Mouse (Mus musculus) C2C12 (cell line): ENCODE measurements around the gene Gtf2ird1. TPM values are rescaled to one million over a fixed set of nuclear protein-coding genes. Genes with fewer than 3 reads are reported as not detected.
A peak's percentile ranks its signal among the peaks of the same experiment; 100 is the strongest.

Source experiments
- H3K27me3 ChIP-seq: one replicate; pipeline ENCODE4 v1.6.1; 2011; ENCODE audit not compliant: control insufficient read depth, insufficient read depth, insufficient read length
- H3K36me3 ChIP-seq: one replicate; pipeline ENCODE4 v1.6.1; 2011; ENCODE audit not compliant: control insufficient read depth, insufficient read depth
- H3K4me3 ChIP-seq: one replicate; pipeline ENCODE4 v1.5.1; 2011; ENCODE audit warnings: mild to moderate bottlenecking, control low read depth; ENCODE audit not compliant: poor library complexity, insufficient read depth, severe bottlenecking
- H3K79me2 ChIP-seq: one replicate; pipeline ENCODE4 v1.6.1; 2011; ENCODE audit not compliant: control insufficient read depth, insufficient read depth
- H3K79me3 ChIP-seq: one replicate; pipeline ENCODE4 v1.6.1; 2011; ENCODE audit warnings: low read depth, control low read depth
- H3ac ChIP-seq: one replicate; pipeline ENCODE3; 2011; ENCODE audit warnings: low read depth; ENCODE audit not compliant: control insufficient read depth, insufficient read length
- CEBPB ChIP-seq: IDR thresholded peaks from one replicate; pipeline ENCODE4 v1.6.1; 2011; ENCODE audit warnings: low read depth, mild to moderate bottlenecking, control low read depth, moderate library complexity
- CTCF ChIP-seq: IDR thresholded peaks from one replicate; pipeline ENCODE4 v1.5.1; 2011; ENCODE audit not compliant: control insufficient read depth, insufficient read depth, insufficient read length
- FOSL1 ChIP-seq: IDR thresholded peaks from one replicate; pipeline ENCODE4 v1.8.0; 2011; ENCODE audit warnings: mild to moderate bottlenecking, low read length; ENCODE audit not compliant: poor library complexity, insufficient read depth, severe bottlenecking
- MAX ChIP-seq: IDR thresholded peaks from one replicate; pipeline ENCODE4 v1.6.1; 2011; ENCODE audit warnings: mild to moderate bottlenecking, control low read depth
- MYOD1 ChIP-seq: IDR thresholded peaks from one replicate; pipeline ENCODE4 v1.6.1; 2011; ENCODE audit warnings: low read depth; ENCODE audit not compliant: control insufficient read depth, insufficient read length
- MYOG ChIP-seq: IDR thresholded peaks from one replicate; pipeline ENCODE4 v1.6.1; 2011; ENCODE audit not compliant: control insufficient read depth, insufficient read length; ENCODE audit errors: extremely low read depth
- USF1 ChIP-seq: IDR thresholded peaks from one replicate; pipeline ENCODE4 v1.6.1; 2011; ENCODE audit warnings: low read depth, mild to moderate bottlenecking, control low read depth, moderate library complexity
- polyA plus RNA-seq: library from polyadenylated mRNA; unstranded; fragments of >200 nt; fragmentation: generic; extraction: Trizol; gene quantifications from one replicate; pipeline ENCODE4 v1.2.1, GENCODE M21; 2012; ENCODE audit warnings: missing spikeins

The Gtf2ird1 gene
- polyA plus RNA-seq, 1 experiment, result 48.6 TPM

DNA sequence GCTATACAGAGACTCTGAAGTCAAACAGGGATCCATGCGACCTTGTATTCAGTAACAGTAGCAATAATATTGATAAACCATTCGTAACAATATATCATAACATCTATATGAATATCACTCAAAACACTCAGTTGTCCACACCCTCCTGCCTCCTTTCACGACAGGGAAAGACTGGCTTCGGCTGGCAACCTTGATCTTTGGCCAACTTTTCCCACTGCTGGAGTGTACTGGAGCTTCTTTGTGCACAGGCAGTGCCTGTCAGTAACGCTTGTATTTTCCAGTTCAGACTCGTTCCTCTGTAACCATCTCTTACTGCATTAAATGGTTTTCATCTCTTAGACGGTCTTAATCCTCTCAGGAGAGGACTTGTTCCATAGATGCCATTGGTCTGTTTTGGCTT, 139.8 kb downstream of the Gtf2ird1 start:
- Histone ChIP-seq H3ac (no peak overlapping the region), H3K79me2 (peaks cover 27% of the 10 kb centered on the region), H3K36me3 (no peaks in the 10 kb centered on the region), H3K79me3 (peaks cover 16% of the 10 kb centered on the region), H3K27me3 (no peaks in the 10 kb centered on the region), H3K4me3 (no peak overlapping the region)
- no peak for TF ChIP-seq FOSL1
- no peak for TF ChIP-seq USF1
- no peak for TF ChIP-seq MYOD1
- TF ChIP-seq CEBPB, result no peak
- no peak for TF ChIP-seq MAX
- no peak for TF ChIP-seq CTCF
- no peak for TF ChIP-seq MYOG

DNA sequence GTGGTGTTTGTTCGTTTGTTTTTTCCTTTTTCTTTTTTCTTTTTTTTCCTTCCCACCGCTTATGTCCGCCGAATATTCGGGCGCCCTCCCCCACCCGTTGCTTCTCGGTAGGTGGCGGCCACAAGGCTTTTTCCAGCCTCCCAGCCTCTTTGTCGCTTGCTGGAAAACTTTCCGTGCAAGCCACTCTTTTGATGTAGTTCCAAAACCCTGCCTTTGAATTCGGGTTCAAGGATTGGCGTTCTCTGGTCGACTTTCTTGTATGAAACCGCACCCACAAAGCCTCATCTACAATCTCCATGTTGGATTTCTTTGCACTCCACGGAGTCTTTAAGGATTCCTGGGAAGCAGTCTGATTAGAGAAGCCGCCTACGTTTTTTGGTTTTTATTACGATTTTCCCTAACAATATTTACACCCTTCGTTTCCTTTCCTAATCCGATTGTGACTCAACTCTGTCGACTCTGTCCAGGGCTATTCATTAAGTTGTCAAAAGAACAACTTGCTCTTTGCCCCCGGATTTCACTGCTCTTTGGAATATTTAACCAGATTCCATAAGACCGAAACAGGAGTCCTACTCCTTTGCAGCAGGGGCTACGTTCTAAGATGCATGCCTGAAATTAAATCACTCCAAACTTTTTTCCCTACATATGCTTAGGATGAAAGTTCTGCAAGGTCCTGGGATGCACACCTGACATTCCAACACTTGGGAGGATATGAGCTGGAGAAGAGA, 140.7 kb downstream of the Gtf2ird1 start:
- H3ac ChIP-seq, result peak overlapping the region; percentile 52
- H3K27me3 ChIP-seq, result no peaks in the 10 kb centered on the region
- TF ChIP-seq MYOD1 (no peak), CTCF (no peak), CEBPB (no peak), FOSL1 (no peak), MYOG (no peak), MAX (no peak), USF1 (no peak)
- H3K4me3 ChIP-seq, result peak overlapping the region; percentile 39
- peaks cover 8% of the 10 kb centered on the region for H3K36me3 ChIP-seq
- H3K79me3 ChIP-seq, result peaks cover 25% of the 10 kb centered on the region
- H3K79me2 ChIP-seq, result peaks cover 36% of the 10 kb centered on the region

DNA sequence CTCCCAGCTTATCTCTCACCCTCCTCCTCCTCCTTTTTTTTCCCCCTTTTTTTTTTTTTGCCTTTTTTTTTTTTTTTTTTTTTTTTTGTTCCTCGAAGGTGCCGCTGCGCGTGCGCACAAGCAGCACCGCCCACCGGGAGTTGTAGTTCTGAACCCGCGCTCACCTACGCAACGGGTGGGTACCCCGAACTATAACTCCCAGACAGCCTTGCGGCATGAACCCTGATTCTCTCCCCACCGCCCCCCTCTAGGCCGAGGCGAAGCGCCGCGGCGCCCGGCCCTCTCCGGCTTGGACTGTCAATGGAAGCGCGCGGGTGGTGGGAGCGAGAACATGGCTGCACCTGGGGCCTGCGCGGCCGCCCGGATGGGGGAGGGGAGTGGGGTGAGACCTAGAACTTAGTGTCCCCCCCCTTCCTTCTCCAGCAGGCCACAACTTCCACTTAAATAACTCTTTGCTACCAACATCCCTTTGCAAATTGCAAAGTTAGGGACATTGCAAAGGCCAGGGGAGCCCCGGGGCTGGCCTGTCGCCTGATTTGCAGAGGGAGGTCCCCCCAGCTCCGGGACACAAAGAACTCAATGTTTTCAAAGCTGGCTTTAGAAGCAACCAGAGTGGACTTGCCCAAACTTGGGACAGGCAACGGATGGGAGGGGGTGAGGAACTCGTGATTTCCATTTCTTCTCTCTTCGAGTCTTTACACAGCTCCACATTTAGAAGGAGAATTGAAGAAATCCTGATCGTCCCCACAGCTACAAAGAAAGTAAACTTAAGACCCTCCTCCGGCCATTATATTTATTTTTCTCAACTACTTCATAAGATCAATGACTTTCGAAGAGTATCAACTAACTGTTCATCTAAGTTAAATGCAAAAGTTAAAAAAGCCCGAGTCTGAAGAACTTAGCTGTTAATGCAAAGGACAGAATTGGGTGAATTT, 141.6 kb downstream of the Gtf2ird1 start, which contains the start of gene Gtf2i:
Gtf2i (minus strand) TSS at position 73 of the 935 bp plus-strand sequence.
- Histone ChIP-seq H3ac (peak within 1 kb of the TSS; percentile 69), H3K27me3 (no peaks in the 10 kb centered on the region), H3K36me3 (peaks cover 15% of the 10 kb centered on the region), H3K4me3 (peak within 1 kb of the TSS; percentile 82), H3K79me2 (peaks cover 44% of the 10 kb centered on the region), H3K79me3 (peaks cover 34% of the 10 kb centered on the region)
- TF ChIP-seq MYOD1 (no peak), FOSL1 (no peak), USF1 (no peak), CEBPB (no peak), CTCF (no peak), MAX (no peak), MYOG (no peak)

DNA sequence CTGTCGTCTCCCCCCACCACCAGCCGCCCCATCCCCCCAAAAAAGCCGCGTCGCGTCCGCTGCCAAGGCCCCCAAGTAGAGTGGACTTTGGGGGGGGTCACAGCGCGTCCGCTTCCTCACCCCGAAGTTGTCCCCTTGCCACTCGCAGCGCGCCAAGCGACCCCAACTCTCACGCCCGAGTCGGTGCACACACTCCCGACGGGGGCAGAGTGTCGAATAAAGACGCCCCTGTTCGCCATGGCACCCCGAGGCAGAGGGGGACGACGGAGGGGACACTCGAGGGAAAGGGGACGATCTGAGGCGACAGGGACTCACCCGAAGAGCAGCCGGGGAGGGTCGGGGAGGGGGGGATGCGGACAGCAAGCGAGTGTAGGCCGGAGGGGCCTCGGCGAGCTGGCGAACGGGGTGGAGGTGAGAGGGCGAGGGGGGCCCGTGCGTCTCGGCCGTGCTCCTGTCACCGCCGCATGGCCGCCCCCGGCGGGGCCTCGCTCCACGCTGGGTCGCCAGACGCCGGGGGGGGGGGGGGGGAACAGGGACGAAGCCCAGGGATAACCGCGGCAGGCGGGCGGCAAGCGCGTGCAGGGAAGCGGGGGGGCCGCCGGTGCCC, 142.3 kb downstream of the Gtf2ird1 start:
- Histone ChIP-seq H3K4me3 (peak overlapping the region; percentile 82), H3K27me3 (no peaks in the 10 kb centered on the region), H3K79me2 (peaks cover 52% of the 10 kb centered on the region), H3K36me3 (peaks cover 22% of the 10 kb centered on the region), H3K79me3 (peaks cover 42% of the 10 kb centered on the region), H3ac (peak overlapping the region; percentile 69)
- TF ChIP-seq MYOD1, result no peak
- no peak for TF ChIP-seq CTCF
- no peak for TF ChIP-seq CEBPB
- no peak for TF ChIP-seq MAX

DNA sequence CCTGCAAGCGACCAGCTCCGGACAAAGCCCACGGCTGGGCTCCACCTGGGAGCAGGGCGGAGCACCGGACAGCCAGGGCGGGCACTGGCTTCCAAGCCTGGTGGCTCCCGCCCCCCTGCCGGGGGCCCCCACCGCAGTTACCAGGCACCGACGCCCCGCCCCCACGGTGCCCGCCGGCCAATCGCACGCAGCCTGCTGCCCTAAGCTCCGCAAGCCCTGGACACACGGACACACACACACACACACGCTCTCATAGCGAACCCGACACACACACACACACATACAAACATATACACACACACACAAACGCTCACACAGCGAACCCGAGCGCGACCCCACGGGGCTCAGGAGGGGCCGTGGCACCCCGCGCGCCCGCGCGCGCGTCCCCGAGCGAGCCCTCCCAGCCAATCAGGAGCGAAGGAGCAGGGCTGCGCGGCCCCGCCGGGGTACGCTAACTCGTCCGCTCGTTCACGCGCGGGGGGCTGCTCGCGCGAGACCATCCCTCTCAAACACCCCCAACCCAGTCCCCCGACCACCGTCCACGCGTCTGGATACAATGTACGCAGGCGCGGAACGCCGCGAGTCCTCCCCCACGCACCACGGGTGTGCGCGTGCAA, 143.0 kb downstream of the Gtf2ird1 start:
- Histone ChIP-seq H3K27me3 (no peaks in the 10 kb centered on the region), H3K79me3 (peaks cover 46% of the 10 kb centered on the region), H3K36me3 (peaks cover 22% of the 10 kb centered on the region), H3K4me3 (peak overlapping the region; percentile 82), H3ac (peak overlapping the region; percentile 69), H3K79me2 (peaks cover 58% of the 10 kb centered on the region)
- no peak for TF ChIP-seq FOSL1
- TF ChIP-seq MAX, result peak; percentile 48
